Comparison of ENCODE assay signal across 8 mouse cellular contexts in the genomic region with DNA sequence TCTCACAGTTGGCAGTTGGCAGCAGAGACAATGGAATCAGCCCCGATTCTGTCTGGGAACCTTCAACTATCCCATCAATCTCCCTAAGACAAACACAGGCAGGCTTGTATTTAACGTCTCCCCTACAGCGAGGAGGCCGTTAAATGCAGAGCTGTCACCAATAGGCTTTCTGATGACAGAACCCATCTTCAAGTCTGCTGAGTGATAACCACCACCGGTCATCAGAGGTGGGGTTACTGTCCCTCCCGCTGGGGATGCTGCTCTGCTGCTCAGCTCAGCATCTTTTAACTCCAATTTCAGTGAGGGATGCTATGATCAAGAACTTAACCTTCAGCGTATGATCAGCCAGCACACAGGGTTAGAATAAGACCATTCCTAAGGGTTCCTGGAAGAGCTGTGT. TPM values are rescaled to one million over a fixed set of nuclear protein-coding genes. Genes with fewer than 3 reads are reported as not detected.
DNase-seq lines count a peak whose midpoint lies in the region; ATAC-seq lines count a peak whose summit lies in the region.

No protein-coding gene starts in this region.

- H3K36me3 ChIP-seq in limb, embryonic 11.5 days (ENCODE audit: control insufficient read depth, insufficient read depth, low read length), result no peaks in the 10 kb centered on the region
- no peaks in the 10 kb centered on the region for H3K36me3 ChIP-seq in limb, embryonic 10.5 days
- H3K36me3 ChIP-seq in liver, embryonic 12.5 days, result peaks cover 28% of the 10 kb centered on the region

- H3K27me3 ChIP-seq in limb, embryonic 11.5 days (ENCODE audit: control insufficient read depth, insufficient read depth, low read length), result peaks cover 37% of the 10 kb centered on the region
- H3K27me3 ChIP-seq in limb, embryonic 10.5 days (ENCODE audit: low read depth, poor library complexity, severe bottlenecking), result peaks cover 95% of the 10 kb centered on the region
- H3K27me3 ChIP-seq in liver, embryonic 12.5 days (replicated peaks), result peaks cover 85% of the 10 kb centered on the region

- no peak for DNase-seq in limb, embryonic 11.5 days (ENCODE audit: low spot score)
- DNase-seq in limb, embryonic 10.5 days (ENCODE audit: low spot score), result no peak
- peak; percentile 52 to 57 for DNase-seq in spleen, postnatal 10 days (ENCODE audit: low spot score in 2 of 2)
- no peak for DNase-seq in kidney, adult 11 months
- no peak for DNase-seq in ovary, postnatal 10 days (ENCODE audit: low spot score)
- no peak for DNase-seq in gastrocnemius, postnatal 25 days

- peak overlapping the region; percentile 5; the same call in 1 of the 2 replicates for H3K4me3 ChIP-seq in limb, embryonic 11.5 days (ENCODE audit: low read depth, low read length)
- H3K4me3 ChIP-seq in limb, embryonic 10.5 days, result no peak overlapping the region
- H3K4me3 ChIP-seq in liver, embryonic 12.5 days, result peak overlapping the region; percentile 78

- H3K9me3 ChIP-seq in limb, embryonic 11.5 days (ENCODE audit: control insufficient read depth, low read length), result no peaks in the 10 kb centered on the region
- no peaks in the 10 kb centered on the region for H3K9me3 ChIP-seq in limb, embryonic 10.5 days (replicated peaks)
- no peaks in the 10 kb centered on the region for H3K9me3 ChIP-seq in liver, embryonic 12.5 days (replicated peaks)

- 4% methylated on average over 7 of the region's 7 CpGs for WGBS in limb, embryonic 11.5 days
- 4% methylated on average over 7 of the region's 7 CpGs for WGBS in limb, embryonic 10.5 days
- WGBS in liver, embryonic 12.5 days (ENCODE audit: insufficient replicate concordance), result 7% methylated on average over 7 of the region's 7 CpGs

- H3K4me2 ChIP-seq in limb, embryonic 11.5 days (ENCODE audit: low read depth, severe bottlenecking), result no peak overlapping the region
- peak overlapping the region; percentile 97 for H3K4me2 ChIP-seq in liver, embryonic 12.5 days

- H3K4me1 ChIP-seq in limb, embryonic 11.5 days (ENCODE audit: control insufficient read depth, insufficient read depth, low read length), result peaks cover 10% of the 10 kb centered on the region; the same call in 1 of the 2 replicates
- peaks cover 24% of the 10 kb centered on the region for H3K4me1 ChIP-seq in limb, embryonic 10.5 days
- H3K4me1 ChIP-seq in liver, embryonic 12.5 days, result peaks cover 82% of the 10 kb centered on the region

- H3K27ac ChIP-seq in limb, embryonic 11.5 days (replicated peaks; ENCODE audit: low read depth, low read length), result no peak overlapping the region
- no peak overlapping the region for H3K27ac ChIP-seq in limb, embryonic 10.5 days
- peak overlapping the region; percentile 91 for H3K27ac ChIP-seq in liver, embryonic 12.5 days

- H3K9ac ChIP-seq in limb, embryonic 11.5 days (ENCODE audit: low read length), result no peak overlapping the region
- peak overlapping the region; percentile 94 for H3K9ac ChIP-seq in liver, embryonic 12.5 days

- ATAC-seq in limb, embryonic 11.5 days (ENCODE audit: insufficient number of reproducible peaks, low FRiP score, low TSS enrichment, low read depth), result no peak
- ATAC-seq in erythroid progenitor cell, adult 5-6 weeks (replicated peaks; ENCODE audit: low FRiP score, poor library complexity, severe bottlenecking), result peak; percentile 60
- ATAC-seq in liver, embryonic 12.5 days, result peak; percentile 59

RNA-seq across cellular contexts. Expression of gene Fhdc1, which starts 2.0 kb away (rescaled TPM):
- 2.2 and 2.8 TPM in 2 replicates for polyA plus RNA-seq in limb, embryonic 11.5 days (2014; fragmentation: Nextera tagmentation; extraction: Ambion mirVana)
- polyA plus RNA-seq in limb, embryonic 10.5 days (2016; fragmentation: Nextera tagmentation; extraction: Ambion mirVana), result 1.2 and 2.2 TPM in 2 replicates
- total RNA-seq in erythroid progenitor cell, adult 5-6 weeks (2015; ENCODE audit: low replicate concordance), result 417 and 527 TPM in 2 replicates
- total RNA-seq in erythroid progenitor cell, adult 5-6 weeks (2017; ENCODE audit: low replicate concordance), result 189 and 211 TPM in 2 replicates
- 26.5 and 31.5 TPM in 2 replicates for polyA plus RNA-seq in liver, embryonic 12.5 days (2016; fragmentation: Nextera tagmentation; extraction: Ambion mirVana)
- 1 to 10 TPM in 1 of 2 experiments, under 1 TPM in 1; 0.13 to 1.1 TPM for total RNA-seq in gastrocnemius, postnatal 25 days (2021)

Comparison
In these comparisons a context has a peak if more than half of its experiments do, and no peak if none do; other contexts are left out.
1. DNase-seq: peak in spleen, postnatal 10 days (2 of 2); none in limb, embryonic 11.5 days (single experiment), limb, embryonic 10.5 days (single experiment), kidney, adult 11 months (single experiment), ovary, postnatal 10 days (single experiment) and gastrocnemius, postnatal 25 days (single experiment).